Mouse (Mus musculus) c-Kit-positive CD71-positive TER-119-negative erythroid progenitor cells, embryonic 14.5 days (primary cell): ENCODE data around the gene Vmn2r42.
"Not testable (repeated sequence)": the region's sequence is repeated elsewhere in the genome, so short reads cannot be mapped to it uniquely, and the experiment has no call there.

Experiments used
- DNase-seq: peaks from one replicate; pipeline ENCODE4 v3.0.0-alpha.2; 2013; ENCODE audit warnings: low read depth

The Vmn2r42 gene

DNA sequence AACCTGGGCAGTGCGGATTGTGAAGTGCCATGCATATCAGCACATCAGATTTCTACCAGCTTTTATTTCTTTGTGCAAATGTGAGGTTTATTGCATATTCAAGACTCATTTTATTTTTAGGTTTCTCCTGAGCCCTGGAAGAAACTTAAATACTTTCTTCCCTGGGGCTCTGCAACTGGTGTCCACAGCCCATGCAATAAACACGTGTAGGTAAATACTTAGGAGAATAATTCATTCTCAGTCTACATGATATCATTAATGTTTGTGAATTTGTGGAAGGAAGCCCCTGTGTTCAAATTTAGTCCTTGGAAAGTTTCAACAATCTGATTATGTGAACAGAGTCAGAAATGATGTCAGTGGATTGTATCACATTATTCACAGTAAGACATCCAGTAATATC is at the start of gene Vmn2r42:
TSS of gene Vmn2r42 (minus strand) at position 101 of the 400 bp plus-strand sequence.
- not testable (repeated sequence) for DNase-seq

DNA sequence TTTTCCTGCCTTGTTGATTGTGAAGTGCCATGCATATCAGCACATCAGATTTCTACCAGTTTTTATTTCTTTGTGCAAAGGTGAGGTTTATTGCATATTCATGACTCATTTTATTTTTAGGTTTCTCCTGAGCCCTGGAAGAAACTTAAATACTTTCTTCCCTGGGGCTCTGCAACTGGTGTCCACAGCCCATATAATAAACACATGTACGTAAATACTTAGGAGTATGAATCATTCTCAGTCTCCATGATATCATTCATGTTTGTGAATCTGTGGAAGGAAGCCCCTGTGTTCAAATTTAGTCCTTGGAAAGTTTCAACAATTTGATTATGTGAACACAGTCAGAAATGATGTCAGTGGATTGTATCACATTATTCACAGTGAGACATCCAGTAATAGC is 38.6 kb downstream of the Vmn2r42 start, which contains the start of gene Vmn2r41:
TSS of gene Vmn2r41 (minus strand) at position 101 of the 400 bp plus-strand sequence.
- not testable (repeated sequence) for DNase-seq
